Mouse (Mus musculus) bone marrow, adult 2 months (tissue): ENCODE results near the gene Fzd7.

ENCODE experiments used
- CTCF ChIP-seq: fragments of 200-500 bp; IDR thresholded peaks from 2 replicates; pipeline ENCODE4 v1.5.1; 2011; ENCODE audit warnings: low read length, control low read depth; ENCODE audit not compliant: control insufficient read depth, insufficient read depth
- POLR2A ChIP-seq: fragments of 200-500 bp; IDR thresholded peaks from 2 replicates; pipeline ENCODE4 v1.6.1; 2011; ENCODE audit warnings: low read depth, mild to moderate bottlenecking, control low read depth, low read length, borderline replicate concordance; ENCODE audit not compliant: control insufficient read depth

- TF ChIP-seq CTCF, result no peak
- no peak for TF ChIP-seq POLR2A
Observed at GRCm38 (mm10) chr1:59457873-59458272, 24.4 kb upstream of the Fzd7 start.
